Mouse (Mus musculus) CH12.LX (cell line): ENCODE results near the gene Nek2. TPM values are rescaled to one million over a fixed set of nuclear protein-coding genes. Genes with fewer than 3 reads are reported as not detected.
A peak's percentile ranks its signal among the peaks of the same experiment; 100 is the strongest.

Experiments
- DNase-seq: peaks from one replicate; pipeline ENCODE4 v3.0.0-alpha.2; 2013; ENCODE audit errors: extremely low read depth
- H3K27ac ChIP-seq: 2 replicates; pipeline ENCODE4 v1.5.1; 2012; ENCODE audit warnings: low read depth, mild to moderate bottlenecking, control low read depth, moderate library complexity; ENCODE audit not compliant: insufficient read depth
- H3K27me3 ChIP-seq: replicated peaks from 2 replicates; pipeline ENCODE3; 2012; ENCODE audit warnings: inconsistent platforms
- H3K36me3 ChIP-seq, 2 experiments: replicated peaks in 1 of 2; 2 replicates each; pipeline versions ENCODE3 to v1.6.1; 2012; ENCODE audit warnings: inconsistent platforms in 1 of 2, low read length in 1 of 2, mild to moderate bottlenecking in 1 of 2, mixed read lengths in 1 of 2, moderate library complexity in 1 of 2; ENCODE audit not compliant: control insufficient read depth in 1 of 2, insufficient read depth in 1 of 2
- H3K4me1 ChIP-seq, 2 experiments: 2 replicates each; pipeline ENCODE4 v1.6.1; 2012; ENCODE audit warnings: inconsistent platforms in 1 of 2, moderate library complexity in 1 of 2; ENCODE audit not compliant: insufficient read depth in 2 of 2, control insufficient read depth in 1 of 2
- H3K4me2 ChIP-seq: 2 replicates; pipeline ENCODE4 v1.6.1; 2012; ENCODE audit warnings: low read depth, mild to moderate bottlenecking, control low read depth; ENCODE audit not compliant: poor library complexity, insufficient read depth, severe bottlenecking
- H3K4me3 ChIP-seq, 3 experiments: fragments of 150-350 bp in 1 of 3; sonication (generic) in 1 of 3; replicated peaks in 1 of 3; 2 replicates each; pipeline versions ENCODE3 to v1.5.1; 2011 to 2012; ENCODE audit warnings: low read depth in 2 of 3, low read length in 2 of 3, mild to moderate bottlenecking in 2 of 3, moderate library complexity in 2 of 3, control low read depth in 1 of 3, improper control_type of control experiment in 1 of 3, inconsistent platforms in 1 of 3, mixed read lengths in 1 of 3; ENCODE audit not compliant: poor library complexity in 1 of 3
- H3K79me2 ChIP-seq: replicated peaks from 2 replicates; pipeline ENCODE4 v1.6.1; 2012; ENCODE audit warnings: mild to moderate bottlenecking, moderate library complexity; ENCODE audit not compliant: control insufficient read depth, poor library complexity, insufficient read depth, severe bottlenecking; ENCODE audit errors: extremely low read depth
- H3K9ac ChIP-seq: 2 replicates; pipeline ENCODE4 v1.6.1; 2012; ENCODE audit warnings: low read depth, mild to moderate bottlenecking, control low read depth, moderate library complexity; ENCODE audit not compliant: insufficient read depth
- H3K9me3 ChIP-seq: replicated peaks from 2 replicates; pipeline ENCODE3; 2012; ENCODE audit warnings: low read length, inconsistent platforms, mixed read lengths
- BHLHE40 ChIP-seq: IDR thresholded peaks from 2 replicates; pipeline ENCODE4 v1.6.1; 2011; ENCODE audit warnings: mild to moderate bottlenecking, low read depth, low read length, improper control_type of control experiment
- CHD2 ChIP-seq: IDR thresholded peaks from 2 replicates; pipeline ENCODE4 v1.6.1; 2011; ENCODE audit warnings: low read length, improper control_type of control experiment
- E2F4 ChIP-seq: IDR thresholded peaks from 2 replicates; pipeline ENCODE4 v1.6.1; 2011; ENCODE audit warnings: low read depth, low read length, improper control_type of control experiment; ENCODE audit not compliant: insufficient replicate concordance
- EP300 ChIP-seq: IDR thresholded peaks from 2 replicates; pipeline ENCODE4 v1.6.1; 2011; ENCODE audit warnings: low read length, improper control_type of control experiment
- ETS1 ChIP-seq: conservative IDR thresholded peaks from 2 replicates; pipeline ENCODE4 v1.6.1; 2012; ENCODE audit warnings: low read depth, mild to moderate bottlenecking, inconsistent platforms, low read length, improper control_type of control experiment, moderate library complexity
- JUND ChIP-seq: conservative IDR thresholded peaks from 2 replicates; pipeline ENCODE4 v1.6.1; 2011; ENCODE audit warnings: low read depth, low read length, improper control_type of control experiment
- MAFK ChIP-seq: IDR thresholded peaks from 2 replicates; pipeline ENCODE4 v1.6.1; 2011; ENCODE audit warnings: low read length, improper control_type of control experiment; ENCODE audit not compliant: insufficient replicate concordance
- MAX ChIP-seq: IDR thresholded peaks from 2 replicates; pipeline ENCODE4 v1.6.1; 2011; ENCODE audit warnings: low read length, improper control_type of control experiment
- MAZ ChIP-seq: IDR thresholded peaks from 2 replicates; pipeline ENCODE4 v1.6.1; 2012; ENCODE audit warnings: low read depth, mild to moderate bottlenecking, inconsistent platforms, low read length, improper control_type of control experiment, moderate library complexity
- NELFE ChIP-seq: IDR thresholded peaks from 2 replicates; pipeline ENCODE4 v1.6.1; 2011; ENCODE audit warnings: low read depth, low read length, improper control_type of control experiment
- POLR2A ChIP-seq: IDR thresholded peaks from 2 replicates; pipeline ENCODE4 v1.6.1; 2011; ENCODE audit warnings: low read depth, mild to moderate bottlenecking, improper control_type of control experiment, low read length
- POLR2AphosphoS2 ChIP-seq: IDR thresholded peaks from 2 replicates; pipeline ENCODE4 v1.6.1; 2011; ENCODE audit warnings: low read depth, low read length, improper control_type of control experiment
- USF2 ChIP-seq: conservative IDR thresholded peaks from 2 replicates; pipeline ENCODE4 v1.6.1; 2011; ENCODE audit warnings: low read depth, low read length, improper control_type of control experiment
- ZC3H11A ChIP-seq: IDR thresholded peaks from 2 replicates; pipeline ENCODE4 v1.6.1; 2012; ENCODE audit warnings: low read depth, mild to moderate bottlenecking, inconsistent platforms, low read length, improper control_type of control experiment
- ZKSCAN1 ChIP-seq: IDR thresholded peaks from 2 replicates; pipeline ENCODE4 v1.6.1; 2012; ENCODE audit warnings: low read depth, inconsistent platforms, low read length, improper control_type of control experiment, borderline replicate concordance
- ZMIZ1 ChIP-seq: IDR thresholded peaks from 2 replicates; pipeline ENCODE4 v1.6.1; 2012; ENCODE audit warnings: low read depth, mild to moderate bottlenecking, inconsistent platforms, low read length, improper control_type of control experiment
- dilution Hi-C: fragments of 300-500 bp; cut with MboI; formaldehyde crosslinking; loops from 2 replicates; pipeline ENCODE4 v1.14.3; 2020; ENCODE audit warnings: low sequenced_read_pairs; ENCODE audit not compliant: extremely low pct_unique_long_range_greater_than_20kb, extremely low pct_ligation_motif_present
- in situ Hi-C: fragments of 300-500 bp; cut with MboI; formaldehyde crosslinking; loops from 3 replicates; pipeline ENCODE4 v1.14.3; 2019; ENCODE audit warnings: low sequenced_read_pairs, low pct_ligation_motif_present, low pct_unique_long_range_greater_than_20kb, mixed read lengths
- polyA plus RNA-seq: library from polyadenylated mRNA; unstranded; fragments of >175 nt; gene quantifications from 2 replicates; pipeline ENCODE4 v1.2.1, GENCODE M21; 2012; ENCODE audit warnings: low read depth; ENCODE audit not compliant: insufficient read length
- total RNA-seq, 2 experiments: library from RNA; depleted of rRNA; stranded (reverse); fragments of 300-350 nt in 1 of 2; fragments of >200 nt in 1 of 2; gene quantifications; 2 replicates each; pipeline ENCODE4 v1.2.3; 2012 to 2014

Nek2 gene
- total and polyA plus RNA-seq, 3 experiments = 41.3 to 68.8 (median 51.2) TPM

DNA sequence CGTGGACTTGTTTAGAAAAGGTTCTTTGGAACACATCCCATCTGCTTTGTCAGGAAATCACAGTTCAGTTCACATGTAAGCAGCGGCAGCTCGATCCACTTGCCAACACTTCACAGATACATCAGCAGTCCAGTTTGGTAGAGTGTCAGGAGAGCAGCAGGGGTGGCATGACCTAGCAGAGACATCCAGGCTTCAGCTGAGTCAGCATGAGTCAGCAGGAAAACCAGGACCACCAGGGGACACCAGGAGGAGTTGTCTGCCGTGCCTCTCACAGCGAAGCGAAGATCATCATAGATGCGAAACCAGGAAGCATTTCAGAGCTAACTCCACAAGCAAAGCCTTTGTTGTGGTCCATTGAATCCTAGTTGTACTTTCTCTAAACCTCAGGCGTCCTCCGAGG, 32.2 kb downstream of the Nek2 start:
- H3K36me3 ChIP-seq = no peaks in the 10 kb centered on the region
- H3K27me3 ChIP-seq = no peaks in the 10 kb centered on the region
- H3K27ac ChIP-seq = no peak overlapping the region
- H3K4me1 ChIP-seq = peaks cover 0 to 20% of the 10 kb centered on the region in 2 experiments; a peak in 2 of 4 replicates
- no peak overlapping the region for H3K4me3 ChIP-seq
- no peaks in the 10 kb centered on the region for H3K79me2 ChIP-seq
- no peak for DNase-seq
- H3K9ac ChIP-seq = no peak overlapping the region
- H3K9me3 ChIP-seq = peaks cover 2% of the 10 kb centered on the region
- dilution Hi-C loops = no loop called here
- TF ChIP-seq MAFK (peak; percentile 68; the same call in 1 of the 2 replicates), ZKSCAN1 (no peak), MAZ (no peak)
- in situ Hi-C loops = no loop called here
- no peak overlapping the region for H3K4me2 ChIP-seq

DNA sequence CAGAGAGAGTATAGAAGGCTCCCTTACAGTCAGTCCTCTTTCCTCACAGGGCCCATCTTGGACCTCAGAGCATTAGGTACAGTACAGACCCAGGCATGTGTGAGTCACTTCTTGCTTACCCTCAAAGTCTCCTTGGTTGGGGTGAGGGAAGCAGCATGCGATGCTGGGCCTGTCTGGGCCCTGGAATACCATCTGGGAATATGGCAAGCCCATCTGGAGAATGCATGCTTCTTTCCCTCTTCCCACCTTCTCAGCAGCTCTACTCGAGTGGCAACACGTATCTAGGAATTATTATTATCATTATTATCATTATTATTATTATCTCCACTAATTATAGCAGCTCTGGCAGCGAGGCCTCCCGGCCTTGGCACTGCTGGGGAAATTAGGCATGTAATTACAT, 33.5 kb downstream of the Nek2 start:
- Histone ChIP-seq H3K4me1 (peaks cover 0 to 15% of the 10 kb centered on the region in 2 experiments; a peak in 2 of 4 replicates), H3K79me2 (no peaks in the 10 kb centered on the region), H3K9me3 (peaks cover 2% of the 10 kb centered on the region), H3K27ac (no peak overlapping the region), H3K4me2 (no peak overlapping the region), H3K36me3 (no peaks in the 10 kb centered on the region), H3K27me3 (no peaks in the 10 kb centered on the region), H3K9ac (no peak overlapping the region), H3K4me3 (no peak overlapping the region)
- in situ Hi-C loops (no loop called here), dilution Hi-C loops (no loop called here)
- TF ChIP-seq EP300 = no peak
- no peak for TF ChIP-seq CHD2
- TF ChIP-seq USF2 = no peak
- no peak for TF ChIP-seq ZMIZ1
- TF ChIP-seq MAX = no peak
- no peak for TF ChIP-seq ETS1
- no peak for TF ChIP-seq ZC3H11A
- TF ChIP-seq BHLHE40 = no peak
- no peak for TF ChIP-seq JUND
- no peak for TF ChIP-seq POLR2AphosphoS2
- TF ChIP-seq MAZ = no peak
- no peak for TF ChIP-seq POLR2A
- no peak for DNase-seq

DNA sequence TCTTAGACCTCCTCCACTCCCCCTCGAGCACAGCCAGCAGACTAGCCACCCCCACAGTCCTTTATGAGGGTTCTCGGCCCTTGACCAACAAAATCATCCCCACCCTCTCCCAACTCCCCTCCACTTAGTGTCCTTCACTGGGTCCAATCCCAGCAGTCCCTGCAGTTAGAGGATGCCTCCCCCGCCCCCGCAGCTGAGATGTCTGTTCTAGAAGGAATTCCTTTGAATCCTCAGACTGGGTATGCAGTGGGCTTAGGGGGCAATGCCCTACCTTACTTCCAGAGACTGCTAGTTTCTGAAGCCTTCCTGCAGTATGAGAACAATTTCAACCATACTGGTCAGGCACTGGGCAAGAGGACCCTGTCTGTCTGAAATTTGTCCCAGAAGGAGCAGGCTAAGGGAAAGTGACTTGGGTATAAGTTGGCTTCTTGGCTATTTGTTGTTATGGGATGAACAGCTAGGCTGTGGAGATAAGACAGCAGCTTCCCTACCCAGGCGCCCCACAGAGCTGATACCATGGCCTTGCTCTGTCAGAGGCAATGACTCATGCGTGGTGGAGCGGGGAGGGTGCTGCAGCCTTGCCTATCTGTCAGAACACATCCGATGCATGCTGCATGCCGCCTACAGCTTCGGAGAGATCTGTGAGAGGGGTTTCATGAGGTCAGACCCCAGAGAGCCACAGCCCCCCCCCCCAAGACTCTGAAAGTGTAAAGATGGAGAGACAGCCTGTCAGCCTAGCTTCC, 34.1 kb downstream of the Nek2 start:
- no peak for TF ChIP-seq E2F4
- TF ChIP-seq MAX = no peak
- no peak for TF ChIP-seq ZKSCAN1
- TF ChIP-seq NELFE = no peak
- in situ Hi-C loops (no loop called here), dilution Hi-C loops (no loop called here)
- Histone ChIP-seq H3K4me2 (no peak overlapping the region), H3K27me3 (no peaks in the 10 kb centered on the region), H3K36me3 (no peaks in the 10 kb centered on the region), H3K9me3 (peaks cover 2% of the 10 kb centered on the region), H3K4me1 (peaks cover 0 to 13% of the 10 kb centered on the region in 2 experiments; a peak in 2 of 4 replicates), H3K27ac (no peak overlapping the region), H3K4me3 (no peak overlapping the region), H3K79me2 (no peaks in the 10 kb centered on the region), H3K9ac (no peak overlapping the region)
- no peak for DNase-seq
